Mouse (Mus musculus) frontal cortex, postnatal 10 days (tissue): Measurements from ENCODE around the gene Haus4.

Experiments used
- DNase-seq, 2 experiments: peaks; one replicate each; pipeline ENCODE4 v3.0.0; 2022; ENCODE audit warnings: low spot score in 2 of 2, mixed read lengths in 1 of 2

Haus4 gene

DNA sequence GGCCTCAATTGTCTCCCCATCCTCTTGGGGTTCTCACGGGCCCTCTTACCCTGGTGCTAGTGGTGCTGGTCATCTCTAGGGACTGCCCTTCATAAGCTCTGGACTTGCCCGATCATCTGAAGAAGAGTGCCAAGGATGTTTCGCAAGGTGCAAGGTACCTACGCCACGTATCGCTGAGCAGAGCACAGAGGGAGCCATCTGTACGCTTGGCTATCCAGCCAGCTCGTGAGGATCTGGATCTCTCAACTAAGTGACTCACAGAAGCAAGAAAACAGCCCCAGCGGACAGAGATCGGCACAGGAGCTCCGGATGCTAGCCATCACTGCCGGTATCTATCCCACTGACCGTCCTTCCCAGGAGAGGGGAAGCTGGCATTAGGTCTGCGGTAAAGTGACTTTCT, 57.7 kb downstream of the Haus4 start:
- no peak for DNase-seq

GRCm38 (mm10) chr14:54494234-54494633, 60.2 kb downstream of the Haus4 start:
- DNase-seq: peak in 1 of 2 experiments; percentile 48

- no peak for DNase-seq
Measured at GRCm38 (mm10) chr14:54493236-54493635, 61.2 kb downstream of the Haus4 start.

DNA sequence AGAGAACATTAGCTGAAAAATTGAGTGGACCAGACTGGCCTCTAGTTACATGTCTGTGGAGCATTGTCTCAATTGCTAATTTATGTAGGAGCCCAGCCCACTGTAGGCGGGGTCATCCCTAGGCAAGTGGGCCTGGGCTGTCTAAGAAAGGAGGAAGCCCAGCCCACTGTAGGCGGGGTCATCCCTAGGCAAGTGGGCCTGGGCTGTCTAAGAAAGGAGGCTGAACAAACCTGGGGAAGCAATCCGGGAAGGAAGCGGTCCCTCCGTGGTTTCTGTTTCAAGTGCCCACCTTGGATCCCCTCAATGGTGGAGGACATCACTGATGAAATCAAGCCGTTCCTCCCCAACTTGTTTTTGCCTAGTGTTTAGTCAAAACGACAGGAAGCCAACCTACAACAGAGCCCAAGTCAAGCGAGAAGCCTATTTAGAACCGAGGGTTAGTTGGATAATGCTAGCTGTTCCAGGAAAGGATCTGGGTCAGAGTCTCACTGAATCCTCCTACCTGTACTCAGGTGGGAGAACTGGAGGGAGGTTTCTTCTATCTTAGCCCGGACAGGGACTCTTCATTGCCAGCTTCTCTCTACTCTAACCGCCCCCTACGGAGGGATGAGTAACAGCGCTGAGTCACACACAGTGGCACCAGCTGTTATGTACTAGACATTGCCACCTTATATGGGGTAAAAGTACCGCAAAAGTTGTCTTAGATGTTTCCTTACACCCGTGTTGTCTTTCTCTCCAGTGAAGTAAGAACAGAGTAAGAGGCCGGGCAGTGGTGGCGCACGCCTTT, 61.9 kb downstream of the Haus4 start:
- DNase-seq: no peak
